Mouse (Mus musculus) embryonic fibroblast, embryonic 13.5 days (primary cell): ENCODE data around the gene Hoxd8. TPM values are rescaled to one million over a fixed set of nuclear protein-coding genes. Genes with fewer than 3 reads are reported as not detected.

Experiments
- H3K27ac ChIP-seq: 2 replicates; pipeline ENCODE4 v1.5.1; 2012; ENCODE audit warnings: low read length, control low read depth, inconsistent platforms; ENCODE audit not compliant: insufficient read depth
- H3K4me1 ChIP-seq: 2 replicates; pipeline ENCODE4 v1.6.1; 2011; ENCODE audit warnings: low read length; ENCODE audit not compliant: control insufficient read depth, insufficient read depth
- H3K4me3 ChIP-seq: 2 replicates; pipeline ENCODE4 v1.5.1; 2011; ENCODE audit warnings: mild to moderate bottlenecking, control low read depth, low read length; ENCODE audit not compliant: insufficient read depth
- CTCF ChIP-seq: IDR thresholded peaks from 2 replicates; pipeline ENCODE4 v1.5.1; 2011; ENCODE audit warnings: mild to moderate bottlenecking, control low read depth, low read length, moderate library complexity, borderline replicate concordance; ENCODE audit not compliant: insufficient read depth
- POLR2A ChIP-seq: IDR thresholded peaks from 2 replicates; pipeline ENCODE4 v1.6.1; 2011; ENCODE audit warnings: low read depth, mild to moderate bottlenecking, control low read depth, low read length, moderate library complexity
- polyA plus RNA-seq: library from polyadenylated mRNA; stranded (reverse); fragments of >200 nt; gene quantifications from 2 replicates; pipeline ENCODE4 v1.2.4, GENCODE M21; 2011; ENCODE audit warnings: low read depth; ENCODE audit not compliant: missing spikeins, insufficient read length

Hoxd8 gene
- polyA plus RNA-seq, 1 experiment, result 16.5 TPM

GRCm38 (mm10) chr2:74713239-74714150 lies 9.1 kb downstream of the Hoxd8 start:
- Histone ChIP-seq H3K4me1 (no peaks in the 10 kb centered on the region), H3K27ac (peak overlapping the region; percentile 72), H3K4me3 (0 out of 2 replicates have a peak overlapping the region, but pooled peaks have one; percentile 2)
- TF ChIP-seq POLR2A (no peak; the same call in 1 of the 2 replicates), CTCF (no peak)

- Histone ChIP-seq H3K4me1 (no peaks in the 10 kb centered on the region), H3K4me3 (no peak overlapping the region), H3K27ac (peak overlapping the region; percentile 72)
- TF ChIP-seq POLR2A, result no peak
- no peak for TF ChIP-seq CTCF
Measured at GRCm38 (mm10) chr2:74714156-74714789, 9.9 kb downstream of the Hoxd8 start.

- Histone ChIP-seq H3K4me3 (no peak overlapping the region), H3K4me1 (no peaks in the 10 kb centered on the region), H3K27ac (peak overlapping the region; percentile 72)
- TF ChIP-seq CTCF (no peak), POLR2A (peak; percentile 62)
Measured at GRCm38 (mm10) chr2:74714881-74715280, 10.5 kb downstream of the Hoxd8 start.

GRCm38 (mm10) chr2:74715504-74716241 lies 11.3 kb downstream of the Hoxd8 start:
- TF ChIP-seq CTCF (peak; percentile 86), POLR2A (peak; percentile 39; the same call in 1 of the 2 replicates)
- Histone ChIP-seq H3K4me3 (no peak overlapping the region), H3K27ac (peak overlapping the region; percentile 8; the same call in 1 of the 2 replicates), H3K4me1 (no peaks in the 10 kb centered on the region)

GRCm38 (mm10) chr2:74720384-74720783 lies 16.0 kb downstream of the Hoxd8 start:
- H3K4me3 ChIP-seq, result no peak overlapping the region
- no peaks in the 10 kb centered on the region for H3K4me1 ChIP-seq
- no peak for TF ChIP-seq POLR2A
- no peak for TF ChIP-seq CTCF
- H3K27ac ChIP-seq, result no peak overlapping the region

GRCm38 (mm10) chr2:74720955-74721491 lies 16.6 kb downstream of the Hoxd8 start:
- no peak for TF ChIP-seq CTCF
- H3K4me3 ChIP-seq, result no peak overlapping the region
- no peaks in the 10 kb centered on the region for H3K4me1 ChIP-seq
- no peak overlapping the region for H3K27ac ChIP-seq

- Histone ChIP-seq H3K4me3 (no peak overlapping the region), H3K4me1 (no peaks in the 10 kb centered on the region), H3K27ac (no peak overlapping the region)
- TF ChIP-seq POLR2A, result no peak
- no peak for TF ChIP-seq CTCF
Measured at GRCm38 (mm10) chr2:74721882-74722281, 17.5 kb downstream of the Hoxd8 start.

- Histone ChIP-seq H3K4me3 (no peak overlapping the region), H3K4me1 (no peaks in the 10 kb centered on the region), H3K27ac (no peak overlapping the region)
- TF ChIP-seq POLR2A, result no peak
- no peak for TF ChIP-seq CTCF
Measured at GRCm38 (mm10) chr2:74722949-74723348, 18.5 kb downstream of the Hoxd8 start.

- no peak for TF ChIP-seq CTCF
- no peak for TF ChIP-seq POLR2A
- Histone ChIP-seq H3K4me1 (no peaks in the 10 kb centered on the region), H3K4me3 (no peak overlapping the region)
Measured at GRCm38 (mm10) chr2:74724244-74725015, 20.0 kb downstream of the Hoxd8 start.

More at GRCm38 (mm10) chr2:74724244-74725015, 20.0 kb downstream of the Hoxd8 start:
- H3K27ac ChIP-seq, result no peak overlapping the region
